Mouse (Mus musculus) lung, postnatal 0 days (tissue): Measurements from ENCODE around the gene Tlk1.

ENCODE experiments used
- CTCF ChIP-seq: IDR thresholded peaks from 2 replicates; pipeline ENCODE4 v1.5.1; 2016; ENCODE audit warnings: antibody characterized with exemption, mild to moderate bottlenecking
- EP300 ChIP-seq: IDR thresholded peaks from 2 replicates; pipeline ENCODE4 v1.6.1; 2016; ENCODE audit warnings: antibody characterized with exemption, mild to moderate bottlenecking, control low read depth

DNA sequence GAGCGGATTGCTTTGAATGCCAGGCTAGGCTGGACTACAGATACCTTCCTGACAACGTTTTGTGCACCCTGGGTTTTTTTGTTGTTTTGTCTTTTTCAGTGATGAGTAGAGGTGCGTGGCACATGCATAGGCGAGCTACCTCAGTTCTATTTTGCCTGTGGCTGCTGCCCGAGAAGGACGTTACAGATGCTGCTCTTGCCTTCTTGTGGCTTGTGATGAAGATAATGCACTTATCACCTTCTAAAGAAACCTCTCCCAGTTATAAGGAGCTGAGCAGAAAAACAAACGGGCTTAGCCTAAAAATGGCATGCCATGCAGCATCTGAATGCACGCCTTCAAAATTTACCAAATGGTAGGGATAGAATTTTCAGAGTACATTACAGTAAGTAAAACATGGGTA, 2.3 kb upstream of the Tlk1 start:
- TF ChIP-seq CTCF = no peak
- TF ChIP-seq EP300 = no peak
